Mouse (Mus musculus) lung, adult 2 months (tissue): ENCODE data around the gene Slk. TPM values are rescaled to one million over a fixed set of nuclear protein-coding genes. Genes with fewer than 3 reads are reported as not detected.

Experiments used
- DNase-seq: peaks from one replicate; pipeline ENCODE4 v3.0.0; 2022
- H3K4me1 ChIP-seq: fragments of 200-500 bp; 2 replicates; pipeline ENCODE4 v1.6.1; 2011; ENCODE audit warnings: low read length; ENCODE audit not compliant: control insufficient read depth, insufficient read depth
- H3K4me3 ChIP-seq: fragments of 200-500 bp; replicated peaks from 2 replicates; pipeline ENCODE3; 2011; ENCODE audit warnings: low read depth, mild to moderate bottlenecking, control low read depth, low read length; ENCODE audit errors: extremely low read depth
- CTCF ChIP-seq: fragments of 200-500 bp; IDR thresholded peaks from 2 replicates; pipeline ENCODE4 v1.5.1; 2011; ENCODE audit warnings: mild to moderate bottlenecking, low read length, control low read depth; ENCODE audit not compliant: insufficient read depth
- POLR2A ChIP-seq: fragments of 200-500 bp; IDR thresholded peaks from 2 replicates; pipeline ENCODE4 v1.6.1; 2011; ENCODE audit warnings: low read depth, mild to moderate bottlenecking, control low read depth, low read length, borderline replicate concordance; ENCODE audit errors: extremely low read depth
- WGBS: fragments of 180-500 bp; shearing (Covaris S2); methylation state at CpG from one replicate; pipeline ENCODE4 v1.1.7; 2018; 5-methylcytosine and 5-hydroxymethylcytosine counted together
- polyA plus RNA-seq: library from polyadenylated mRNA; depleted of rRNA; stranded (reverse); fragments of >200 nt; gene quantifications from 2 replicates; pipeline ENCODE4 v1.2.3, GENCODE M21; 2012; rRNA removed

The Slk gene
- 11.0 and 18.3 TPM in 2 replicates for polyA plus RNA-seq

- 2% methylated on average over 83 of the region's 83 CpGs for WGBS
- Histone ChIP-seq H3K4me1 (peaks cover 8% of the 10 kb centered on the region), H3K4me3 (peak within 1 kb of the TSS; percentile 100)
- peak; percentile 85 for DNase-seq
- peak; percentile 73; the same call in 1 of the 2 replicates for TF ChIP-seq POLR2A
- no peak for TF ChIP-seq CTCF
Observed at GRCm38 (mm10) chr19:47579225-47579787, at the start of gene Slk. Slk (plus strand) TSS chr19:47579678.

- no peak for TF ChIP-seq POLR2A
- TF ChIP-seq CTCF: no peak
- Histone ChIP-seq H3K4me1 (no peaks in the 10 kb centered on the region), H3K4me3 (no peak overlapping the region)
- no peak for DNase-seq
- 74% methylated on average over 5 of the region's 5 CpGs for WGBS
Observed at GRCm38 (mm10) chr19:47531309-47531708, 48.2 kb upstream of the Slk start.

DNA sequence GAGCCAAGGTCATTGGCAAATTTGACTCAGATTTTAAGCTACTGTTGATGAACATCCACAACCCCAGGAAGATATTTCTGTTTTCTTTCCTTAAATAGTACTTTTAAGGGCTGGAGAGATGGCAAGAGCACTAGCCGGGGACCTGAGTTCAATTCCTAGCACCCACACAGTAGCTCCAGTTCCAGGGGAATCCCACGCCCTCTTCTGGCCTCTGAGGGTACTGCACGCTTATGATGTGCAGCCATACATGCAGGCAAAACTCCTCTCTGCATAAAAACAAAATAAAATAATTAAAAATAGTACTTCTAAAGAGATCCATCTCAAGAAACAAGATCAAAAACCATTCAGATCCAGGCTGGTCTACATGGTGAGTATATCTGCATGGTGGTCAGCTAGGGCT is 47.0 kb upstream of the Slk start:
- Histone ChIP-seq H3K4me1 (peaks cover 1% of the 10 kb centered on the region), H3K4me3 (no peak overlapping the region)
- DNase-seq: no peak
- WGBS: 93% methylated on average over 3 of the region's 3 CpGs
- TF ChIP-seq POLR2A: no peak
- peak; percentile 41; the same call in 1 of the 2 replicates for TF ChIP-seq CTCF

GRCm38 (mm10) chr19:47534131-47534530 is 45.3 kb upstream of the Slk start:
- Histone ChIP-seq H3K4me3 (no peak overlapping the region), H3K4me1 (peaks cover 6% of the 10 kb centered on the region)
- no peak for DNase-seq
- 56% methylated on average over 1 of the region's 1 CpGs for WGBS
- TF ChIP-seq POLR2A: no peak

DNA sequence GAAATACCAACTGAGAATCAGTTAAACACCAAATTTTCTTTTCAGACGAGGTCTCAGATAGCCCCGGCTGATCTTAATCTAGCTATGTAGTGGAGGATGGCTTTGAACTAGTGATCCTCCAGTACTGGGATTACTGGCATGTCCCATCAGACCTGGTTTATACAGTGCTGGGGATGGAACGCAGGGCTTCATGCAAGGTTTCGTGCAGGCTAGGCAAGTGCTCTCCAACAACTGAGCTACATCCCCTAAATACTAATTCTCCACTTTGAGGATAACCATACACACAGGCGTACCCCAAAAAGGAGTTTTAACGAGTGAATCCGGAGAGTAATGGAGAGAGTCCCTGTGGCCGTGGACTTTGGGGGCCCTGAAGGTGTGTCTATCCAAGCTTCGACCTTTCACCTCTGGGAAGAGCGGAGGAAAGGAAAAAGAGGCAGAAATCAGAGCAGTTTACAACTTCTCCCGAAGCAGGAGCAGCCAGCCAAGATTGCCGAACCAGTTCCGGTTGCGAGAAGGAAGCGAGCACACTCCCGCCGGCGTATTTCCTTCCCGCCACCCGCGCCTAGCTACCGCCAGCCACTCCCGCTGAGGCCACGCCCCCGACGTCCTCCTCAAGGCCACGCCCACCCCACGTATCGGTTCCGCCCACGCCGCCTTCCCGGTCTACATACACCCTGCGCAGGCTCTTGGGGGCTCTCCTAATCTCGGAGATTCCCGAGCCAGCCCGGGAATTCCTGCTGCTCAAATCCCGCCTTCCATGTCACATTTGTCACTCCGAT is 42.8 kb upstream of the Slk start:
- WGBS: 3% methylated on average over 39 of the region's 39 CpGs
- H3K4me1 ChIP-seq: peaks cover 6% of the 10 kb centered on the region
- DNase-seq: peak; percentile 99
- TF ChIP-seq CTCF (no peak), POLR2A (peak; percentile 85; the same call in 1 of the 2 replicates)
- H3K4me3 ChIP-seq: peak overlapping the region; percentile 83

GRCm38 (mm10) chr19:47537300-47537792 is 42.1 kb upstream of the Slk start, which contains the start of gene Stn1:
Stn1 (minus strand) TSS chr19:47537507.
- TF ChIP-seq CTCF (no peak), POLR2A (no peak)
- under 1% methylated on average over 10 of the region's 10 CpGs for WGBS
- Histone ChIP-seq H3K4me3 (peak within 1 kb of the TSS; percentile 83), H3K4me1 (peaks cover 6% of the 10 kb centered on the region)
- no peak for DNase-seq

DNA sequence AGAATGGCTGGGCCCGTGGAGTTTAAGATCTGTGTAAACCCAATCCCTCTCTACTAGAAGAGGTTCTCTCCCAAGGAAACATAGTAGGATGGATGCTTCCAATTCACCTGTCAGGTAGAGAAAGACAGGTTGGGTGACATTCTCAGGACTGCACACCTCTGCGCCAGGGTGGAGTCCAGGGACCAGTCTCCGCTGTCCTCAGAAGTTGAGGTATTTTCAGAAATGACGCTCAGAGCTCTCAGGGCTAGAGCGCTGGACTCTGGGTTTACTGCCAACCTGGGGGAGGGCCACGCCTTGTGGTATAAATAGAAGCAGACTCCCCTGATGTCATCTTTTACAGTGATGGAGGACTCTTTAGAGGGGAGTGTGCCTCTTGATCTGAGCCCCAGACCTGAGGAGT is 41.6 kb upstream of the Slk start:
- peak; percentile 47 for DNase-seq

GRCm38 (mm10) chr19:47538801-47539200 is 40.7 kb upstream of the Slk start:
- 26% methylated on average over 6 of the region's 6 CpGs for whole genome bisulfite sequencing
- peak; percentile 49 for DNase-seq
- peaks cover 6% of the 10 kb centered on the region for H3K4me1 ChIP-seq
- TF ChIP-seq POLR2A (no peak), CTCF (no peak)
- H3K4me3 ChIP-seq: no peak overlapping the region

More for the DNA sequence above, 41.6 kb upstream of the Slk start:
- no peak overlapping the region for H3K4me3 ChIP-seq
- 34% methylated on average over 6 of the region's 6 CpGs for WGBS
- TF ChIP-seq CTCF: no peak
- no peak for TF ChIP-seq POLR2A
- H3K4me1 ChIP-seq: peaks cover 6% of the 10 kb centered on the region

DNA sequence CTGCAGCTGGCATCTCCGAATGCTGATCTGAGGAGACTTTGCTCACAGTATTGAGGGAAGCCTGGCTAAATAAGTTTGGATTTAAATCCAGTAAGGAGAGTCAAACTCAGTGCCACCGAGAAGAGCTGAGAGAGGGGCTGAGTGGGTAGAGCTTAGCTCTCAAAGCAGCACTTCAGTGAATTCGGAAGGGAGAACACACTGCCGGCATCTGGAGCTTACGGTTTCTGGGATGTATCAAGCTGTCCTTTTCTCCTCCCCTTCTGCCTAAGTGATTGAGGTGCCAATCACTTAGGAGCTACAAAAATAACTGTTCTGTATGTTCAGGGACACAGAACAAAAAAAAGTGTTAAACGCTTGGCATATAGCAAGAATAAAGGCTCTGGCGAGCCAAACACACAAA is 37.0 kb upstream of the Slk start:
- 75% methylated on average over 7 of the region's 7 CpGs for WGBS

DNA sequence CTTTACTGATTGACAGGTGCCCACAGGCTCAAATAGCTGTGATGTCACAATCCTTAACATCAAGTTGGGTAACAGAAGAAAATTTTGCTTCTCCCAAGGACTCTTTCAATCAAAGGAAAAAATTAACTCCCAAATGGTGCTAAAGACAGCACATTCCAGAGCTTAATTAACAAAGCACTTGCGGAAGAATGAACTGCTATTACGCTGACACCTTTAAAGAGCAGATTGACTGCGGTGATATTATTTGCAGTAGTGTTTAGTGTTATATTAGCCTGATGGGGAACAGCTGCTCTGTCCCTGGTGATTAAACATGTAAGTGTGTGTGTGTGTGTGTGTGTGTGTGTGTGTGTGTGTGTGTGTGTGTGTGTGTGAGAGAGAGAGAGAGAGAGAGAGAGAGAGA is 34.4 kb upstream of the Slk start:
- Histone ChIP-seq H3K4me3 (no peak overlapping the region), H3K4me1 (no peaks in the 10 kb centered on the region)
- 63% methylated on average over 3 of the region's 3 CpGs for WGBS
- DNase-seq: no peak
- TF ChIP-seq POLR2A (no peak), CTCF (no peak)

More for the DNA sequence above, 37.0 kb upstream of the Slk start:
- Histone ChIP-seq H3K4me1 (peaks cover 5% of the 10 kb centered on the region), H3K4me3 (no peak overlapping the region)
- no peak for DNase-seq
- TF ChIP-seq CTCF (no peak), POLR2A (no peak)

DNA sequence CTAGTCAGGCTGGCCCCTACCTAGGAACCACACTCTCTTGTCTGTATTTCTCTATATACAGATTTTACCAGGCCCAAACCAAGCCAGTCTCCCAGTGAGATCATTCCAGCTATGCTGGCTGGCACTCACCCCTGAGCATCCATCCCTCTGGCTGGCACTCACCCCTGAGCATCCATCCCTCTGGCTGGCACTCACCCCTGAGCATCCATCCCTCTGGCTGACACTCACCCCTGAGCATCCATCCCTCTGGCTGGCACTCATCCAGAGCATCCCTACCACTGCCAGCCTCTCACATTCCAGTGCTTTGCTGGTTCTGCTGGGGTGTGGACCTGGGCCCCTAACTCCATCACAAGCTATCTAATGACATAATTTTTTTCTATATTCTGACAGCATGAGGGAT is 34.0 kb upstream of the Slk start:
- DNase-seq: no peak
- H3K4me3 ChIP-seq: no peak overlapping the region
- H3K4me1 ChIP-seq: no peaks in the 10 kb centered on the region
- TF ChIP-seq POLR2A (no peak), CTCF (no peak)
